Mouse (Mus musculus): ENCODE results near the gene Npepps. TPM values are rescaled to one million over a fixed set of nuclear protein-coding genes. Genes with fewer than 3 reads are reported as not detected.

Npepps gene
- polyA plus RNA-seq, 1 experiment from 2014 or later = 76.2 TPM

- H3K4me1 ChIP-seq (ENCODE audit: insufficient read depth) = no peaks in the 10 kb centered on the region
- H3K4me3 ChIP-seq (ENCODE audit: low read depth, low read length) = peak overlapping the region; percentile 40
- DNase-seq (peak; percentile 15), ATAC-seq (ENCODE audit: insufficient read depth) (no peak)
- no peaks in the 10 kb centered on the region for H3K36me3 ChIP-seq (ENCODE audit: insufficient read depth)
- peak overlapping the region; percentile 64 for H3K9ac ChIP-seq
- no peak for TF ChIP-seq CTCF (IDR thresholded peaks at IDR 0.05; ENCODE audit: low read depth)
- H3K9me3 ChIP-seq (ENCODE audit: low read depth, low read length) = no peaks in the 10 kb centered on the region
- peak overlapping the region; percentile 89 for H3K4me2 ChIP-seq
- H3K27me3 ChIP-seq (ENCODE audit: insufficient read depth, low read length) = no peaks in the 10 kb centered on the region
- WGBS = 20% methylated on average over 3 of the region's 3 CpGs
- H3K27ac ChIP-seq (ENCODE audit: low read depth) = peak overlapping the region; percentile 90
These were observed 28.5 kb upstream of the Npepps start for GRCm38 (mm10) chr11:97308806-97309450.

GRCm38 (mm10) chr11:97307294-97308069 is 27.0 kb upstream of the Npepps start:
- Histone ChIP-seq H3K4me2 (no peak overlapping the region), H3K27me3 (ENCODE audit: insufficient read depth, low read length) (no peaks in the 10 kb centered on the region), H3K4me3 (ENCODE audit: low read depth, low read length) (no peak overlapping the region), H3K9ac (no peak overlapping the region), H3K9me3 (ENCODE audit: low read depth, low read length) (no peaks in the 10 kb centered on the region), H3K4me1 (ENCODE audit: insufficient read depth) (no peaks in the 10 kb centered on the region), H3K27ac (ENCODE audit: low read depth) (no peak overlapping the region), H3K36me3 (ENCODE audit: insufficient read depth) (no peaks in the 10 kb centered on the region)
- TF ChIP-seq CTCF (IDR thresholded peaks at IDR 0.05; ENCODE audit: low read depth) = no peak
- ATAC-seq (ENCODE audit: insufficient read depth) (no peak), DNase-seq (no peak)
- WGBS = 93% methylated on average over 11 of the region's 11 CpGs

GRCm38 (mm10) chr11:97304631-97305030 is 24.2 kb upstream of the Npepps start:
- WGBS = 42% methylated on average over 5 of the region's 5 CpGs
- H3K27me3 ChIP-seq (ENCODE audit: insufficient read depth, low read length) = no peaks in the 10 kb centered on the region
- no peak for ATAC-seq (ENCODE audit: insufficient read depth)
- TF ChIP-seq CTCF (IDR thresholded peaks at IDR 0.05; ENCODE audit: low read depth) = no peak
- no peak overlapping the region for H3K4me2 ChIP-seq
- no peak overlapping the region for H3K9ac ChIP-seq
- no peak for DNase-seq
- no peak overlapping the region for H3K4me3 ChIP-seq (ENCODE audit: low read depth, low read length)
- H3K4me1 ChIP-seq (ENCODE audit: insufficient read depth) = no peaks in the 10 kb centered on the region
- H3K27ac ChIP-seq (ENCODE audit: low read depth) = no peak overlapping the region
- H3K9me3 ChIP-seq (ENCODE audit: low read depth, low read length) = no peaks in the 10 kb centered on the region
- H3K36me3 ChIP-seq (ENCODE audit: insufficient read depth) = no peaks in the 10 kb centered on the region

DNA sequence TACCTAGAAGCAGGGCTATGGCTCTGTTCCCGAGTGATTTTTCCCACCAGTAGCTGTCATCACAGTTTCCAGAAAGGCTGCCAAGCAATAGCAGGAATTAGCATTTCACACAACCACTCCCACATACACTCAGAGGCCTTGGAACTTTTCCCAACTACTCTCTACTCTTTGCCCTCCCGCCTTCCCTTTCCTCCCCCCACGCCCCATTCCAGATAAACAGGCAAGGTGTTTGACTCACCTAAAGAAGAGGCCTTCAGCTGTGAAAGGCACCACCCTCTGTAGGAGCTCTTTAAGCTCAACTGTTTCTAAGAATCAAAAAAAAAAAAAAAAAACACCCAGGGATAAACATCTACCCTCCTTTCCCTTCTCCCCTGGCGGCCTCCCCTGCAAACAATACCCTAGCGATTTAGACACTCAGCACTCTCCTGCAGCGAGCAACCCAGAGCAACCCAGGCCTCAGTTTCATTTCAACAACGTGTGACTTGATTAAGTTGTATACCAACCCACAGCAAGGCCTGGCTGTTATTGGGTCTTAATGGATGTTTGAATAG is 21.9 kb upstream of the Npepps start:
- no peaks in the 10 kb centered on the region for H3K27me3 ChIP-seq (ENCODE audit: insufficient read depth, low read length)
- DNase-seq (peak; percentile 78), ATAC-seq (ENCODE audit: insufficient read depth) (peak; percentile 38; the same call in 1 of the 2 replicates)
- H3K9ac ChIP-seq = 0 out of 2 replicates have a peak overlapping the region, but pooled peaks have one; percentile 8
- H3K9me3 ChIP-seq (ENCODE audit: low read depth, low read length) = no peaks in the 10 kb centered on the region
- peak overlapping the region; percentile 38; the same call in 1 of the 2 replicates for H3K27ac ChIP-seq (ENCODE audit: low read depth)
- H3K4me3 ChIP-seq (ENCODE audit: low read depth, low read length) = no peak overlapping the region
- no peak overlapping the region for H3K4me2 ChIP-seq
- no peak for TF ChIP-seq CTCF (IDR thresholded peaks at IDR 0.05; ENCODE audit: low read depth)
- H3K36me3 ChIP-seq (ENCODE audit: insufficient read depth) = no peaks in the 10 kb centered on the region
- no peaks in the 10 kb centered on the region for H3K4me1 ChIP-seq (ENCODE audit: insufficient read depth)
- WGBS = 23% methylated on average over 7 of the region's 7 CpGs

DNA sequence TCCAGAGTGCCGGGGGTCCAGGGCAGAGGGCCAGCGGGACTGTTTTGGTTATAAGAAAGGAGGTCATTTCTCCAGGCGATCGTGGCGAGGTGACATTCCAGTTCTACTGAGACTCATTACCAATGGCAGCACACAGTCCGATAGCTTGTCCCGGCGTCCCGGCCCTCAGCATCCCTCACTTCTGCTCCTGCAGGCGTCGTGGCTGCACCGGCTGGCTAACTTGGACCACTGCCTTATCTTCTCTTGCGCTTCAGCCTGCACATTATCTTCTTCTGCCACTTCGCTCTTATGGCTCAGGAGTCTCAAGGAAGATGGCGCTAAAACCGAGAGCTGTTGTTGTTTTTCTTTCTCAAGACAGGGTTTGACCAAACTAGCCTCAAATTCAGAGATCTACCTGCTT is 21.0 kb upstream of the Npepps start:
- no peak overlapping the region for H3K27ac ChIP-seq (ENCODE audit: low read depth)
- H3K4me2 ChIP-seq = no peak overlapping the region
- no peak overlapping the region for H3K9ac ChIP-seq
- H3K9me3 ChIP-seq (ENCODE audit: low read depth, low read length) = no peaks in the 10 kb centered on the region
- WGBS = 72% methylated on average over 16 of the region's 16 CpGs
- no peaks in the 10 kb centered on the region for H3K36me3 ChIP-seq (ENCODE audit: insufficient read depth)
- TF ChIP-seq CTCF (IDR thresholded peaks at IDR 0.05; ENCODE audit: low read depth) = no peak
- H3K4me3 ChIP-seq (ENCODE audit: low read depth, low read length) = no peak overlapping the region
- no peaks in the 10 kb centered on the region for H3K27me3 ChIP-seq (ENCODE audit: insufficient read depth, low read length)
- no peak for ATAC-seq (ENCODE audit: insufficient read depth)
- DNase-seq = no peak
- H3K4me1 ChIP-seq (ENCODE audit: insufficient read depth) = no peaks in the 10 kb centered on the region

- no peak for DNase-seq
- 73% methylated on average over 2 of the region's 2 CpGs for WGBS
- no peak overlapping the region for H3K9ac ChIP-seq
- no peak for ATAC-seq (ENCODE audit: insufficient read depth)
- H3K36me3 ChIP-seq (ENCODE audit: insufficient read depth) = no peaks in the 10 kb centered on the region
- no peaks in the 10 kb centered on the region for H3K9me3 ChIP-seq (ENCODE audit: low read depth, low read length)
- no peak overlapping the region for H3K27ac ChIP-seq (ENCODE audit: low read depth)
- H3K4me3 ChIP-seq (ENCODE audit: low read depth, low read length) = no peak overlapping the region
- H3K4me1 ChIP-seq (ENCODE audit: insufficient read depth) = no peaks in the 10 kb centered on the region
- H3K4me2 ChIP-seq = no peak overlapping the region
- no peaks in the 10 kb centered on the region for H3K27me3 ChIP-seq (ENCODE audit: insufficient read depth, low read length)
- no peak for TF ChIP-seq CTCF (IDR thresholded peaks at IDR 0.05; ENCODE audit: low read depth)
These were observed 19.5 kb upstream of the Npepps start for GRCm38 (mm10) chr11:97299939-97300338.

DNA sequence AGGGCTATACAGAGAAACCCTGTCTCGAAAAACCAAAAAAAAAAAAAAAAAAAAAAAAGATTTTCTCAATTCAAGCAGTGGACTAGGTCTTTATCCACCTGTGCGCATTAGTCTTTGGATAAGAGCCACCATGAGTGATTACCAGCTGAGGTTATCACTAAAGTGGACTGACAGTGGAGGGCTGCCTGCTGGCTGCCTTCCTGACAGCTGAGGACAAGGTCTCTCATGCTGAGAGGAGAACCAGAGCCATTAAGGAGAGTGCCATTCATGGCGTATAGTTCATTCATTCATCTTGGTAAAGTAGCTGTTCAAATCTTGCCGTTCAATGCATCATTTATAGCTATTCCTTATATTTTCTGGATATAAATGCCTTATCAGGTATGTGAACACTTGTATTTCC is 16.1 kb upstream of the Npepps start:
- no peak for TF ChIP-seq CTCF (IDR thresholded peaks at IDR 0.05; ENCODE audit: low read depth)

More for the DNA sequence above, 16.1 kb upstream of the Npepps start:
- Histone ChIP-seq H3K27ac (ENCODE audit: low read depth) (no peak overlapping the region), H3K4me1 (ENCODE audit: insufficient read depth) (no peaks in the 10 kb centered on the region), H3K9ac (no peak overlapping the region), H3K9me3 (ENCODE audit: low read depth, low read length) (no peaks in the 10 kb centered on the region), H3K27me3 (ENCODE audit: insufficient read depth, low read length) (no peaks in the 10 kb centered on the region), H3K4me3 (ENCODE audit: low read depth, low read length) (no peak overlapping the region), H3K36me3 (ENCODE audit: insufficient read depth) (no peaks in the 10 kb centered on the region), H3K4me2 (no peak overlapping the region)
- no peak for ATAC-seq (ENCODE audit: insufficient read depth)
- WGBS = 83% methylated on average over 3 of the region's 4 CpGs
- no peak for DNase-seq
